Mouse (Mus musculus) hindbrain, embryonic 12.5 days (tissue): ENCODE data around the gene Ltbp2. TPM values are rescaled to one million over a fixed set of nuclear protein-coding genes. Genes with fewer than 3 reads are reported as not detected.

Experiments used
- ATAC-seq: fragments of 200-750 bp; cut with Nextera tagmentation; 2 replicates; pipeline ENCODE4 v1.8.0; 2017; ENCODE audit warnings: moderate TSS enrichment; ENCODE audit not compliant: low FRiP score
- H3K27ac ChIP-seq: fragments of 300-500 bp; sonication (generic); 2 replicates; pipeline ENCODE4 v1.5.1; 2016; ENCODE audit warnings: mild to moderate bottlenecking
- H3K27me3 ChIP-seq: fragments of 300-500 bp; sonication (generic); 2 replicates; pipeline ENCODE4 v1.6.1; 2016; ENCODE audit warnings: mild to moderate bottlenecking
- H3K36me3 ChIP-seq: fragments of 300-500 bp; sonication (generic); 2 replicates; pipeline ENCODE4 v1.6.1; 2016; ENCODE audit warnings: mild to moderate bottlenecking
- H3K4me1 ChIP-seq: fragments of 300-500 bp; sonication (generic); 2 replicates; pipeline ENCODE4 v1.6.1; 2016
- H3K4me2 ChIP-seq: fragments of 300-500 bp; sonication (generic); replicated peaks from 2 replicates; pipeline ENCODE4 v1.6.1; 2016; ENCODE audit warnings: mild to moderate bottlenecking
- H3K4me3 ChIP-seq: fragments of 300-500 bp; sonication (generic); 2 replicates; pipeline ENCODE4 v1.5.1; 2016; ENCODE audit warnings: mild to moderate bottlenecking
- H3K9ac ChIP-seq: fragments of 300-500 bp; sonication (generic); 2 replicates; pipeline ENCODE4 v1.6.1; 2016; ENCODE audit warnings: mild to moderate bottlenecking, moderate library complexity
- H3K9me3 ChIP-seq: fragments of 300-500 bp; sonication (generic); replicated peaks from 2 replicates; pipeline ENCODE4 v1.6.1; 2016; ENCODE audit warnings: mild to moderate bottlenecking
- WGBS: fragments of 180-500 bp; shearing (Covaris S2); methylation state at CpG from one replicate; pipeline ENCODE4 v1.1.7; 2016; 5-methylcytosine and 5-hydroxymethylcytosine counted together
- polyA plus RNA-seq: library from polyadenylated mRNA; unstranded; fragments of >200 nt; fragmentation: Nextera tagmentation; extraction: Ambion mirVana; gene quantifications from 2 replicates; pipeline ENCODE4 v1.2.1, GENCODE M21; 2016

Ltbp2 gene
- polyA plus RNA-seq, 1 experiment from 2014 or later, result 0.45 TPM

DNA sequence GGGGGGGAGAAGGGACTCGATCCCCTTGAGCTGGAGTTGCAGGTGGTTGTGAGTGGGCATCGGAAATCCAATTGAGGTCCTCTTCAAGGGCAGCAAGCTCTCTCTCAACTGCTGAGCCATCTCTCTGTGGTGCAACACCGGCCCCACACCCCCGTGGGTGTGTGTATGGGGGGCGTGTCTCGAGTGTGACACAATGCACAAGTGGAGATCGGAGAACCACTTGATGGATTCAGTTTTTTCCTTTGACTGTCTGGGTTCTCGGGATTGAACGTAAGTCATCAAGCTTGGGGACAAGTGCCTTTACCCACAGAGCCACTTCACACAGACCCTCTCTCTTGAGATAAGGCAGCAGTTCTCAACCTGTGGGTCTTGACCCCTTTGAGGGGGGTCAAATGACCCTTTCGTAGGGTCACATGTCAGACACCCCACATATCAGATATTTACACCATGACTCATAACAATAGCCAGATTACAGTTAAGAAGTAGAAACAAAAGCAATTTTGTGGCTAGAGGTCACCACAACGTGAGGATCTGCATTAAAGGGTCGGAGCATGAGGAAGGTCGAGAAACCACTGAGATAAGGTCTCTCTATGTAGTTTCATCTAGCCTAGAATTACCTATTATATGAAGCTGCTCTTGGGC lies 112.6 kb downstream of the Ltbp2 start:
- no peak overlapping the region for H3K4me2 ChIP-seq
- H3K27ac ChIP-seq, result no peak overlapping the region
- H3K4me1 ChIP-seq, result peaks cover 4% of the 10 kb centered on the region; the same call in 1 of the 2 replicates
- H3K36me3 ChIP-seq, result peaks cover 51% of the 10 kb centered on the region
- no peak overlapping the region for H3K4me3 ChIP-seq
- H3K9me3 ChIP-seq, result no peaks in the 10 kb centered on the region
- ATAC-seq, result no peak
- 87% methylated on average over 13 of the region's 13 CpGs for WGBS
- no peak overlapping the region for H3K9ac ChIP-seq
- H3K27me3 ChIP-seq, result no peaks in the 10 kb centered on the region

DNA sequence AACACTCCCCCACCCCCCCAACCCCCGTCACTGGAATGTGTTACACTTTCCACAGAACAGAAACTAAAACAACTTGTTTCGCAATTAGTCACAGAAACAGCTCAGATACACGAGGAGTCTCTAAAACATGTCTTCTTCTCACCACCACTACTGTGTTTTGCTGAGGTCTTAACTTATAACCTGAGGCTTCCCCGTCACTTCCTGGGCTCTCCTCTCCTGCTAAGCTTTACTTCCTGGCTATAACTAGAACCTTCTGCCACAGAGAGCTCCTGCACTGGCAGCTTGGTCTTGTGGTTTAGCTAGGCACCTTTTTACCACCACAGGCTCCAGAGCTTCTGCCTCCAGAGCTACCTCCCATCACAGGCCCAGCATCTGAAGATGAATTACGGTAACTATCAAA lies 113.8 kb downstream of the Ltbp2 start:
- no peak overlapping the region for H3K27ac ChIP-seq
- no peak for ATAC-seq
- no peak overlapping the region for H3K4me3 ChIP-seq
- H3K9ac ChIP-seq, result no peak overlapping the region
- peaks cover 2% of the 10 kb centered on the region; the same call in 1 of the 2 replicates for H3K4me1 ChIP-seq
- H3K9me3 ChIP-seq, result no peaks in the 10 kb centered on the region
- no peak overlapping the region for H3K4me2 ChIP-seq
- no peaks in the 10 kb centered on the region for H3K27me3 ChIP-seq
- peaks cover 62% of the 10 kb centered on the region for H3K36me3 ChIP-seq
- 91% methylated on average over 5 of the region's 5 CpGs for WGBS

DNA sequence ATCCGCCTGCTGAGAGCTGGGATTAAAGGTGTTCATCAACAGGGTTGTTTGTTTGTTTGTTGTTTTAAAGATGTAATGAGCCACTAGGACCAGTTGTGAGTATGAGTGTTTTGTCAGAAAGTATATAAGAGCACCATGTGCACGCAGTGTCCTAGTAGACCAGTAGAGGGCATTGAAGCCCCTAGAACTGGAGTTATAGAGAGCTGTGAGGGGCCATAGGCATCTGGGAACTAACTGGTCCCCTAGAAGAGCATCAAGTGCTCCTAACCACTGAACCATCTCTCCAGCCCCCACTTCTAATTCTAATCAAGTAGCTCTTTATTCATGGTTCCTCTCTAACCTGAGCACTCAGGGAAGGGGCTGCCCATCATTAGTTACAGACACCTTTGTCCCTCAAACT lies 117.3 kb downstream of the Ltbp2 start:
- no peak for ATAC-seq
- Histone ChIP-seq H3K27ac (no peak overlapping the region), H3K27me3 (no peaks in the 10 kb centered on the region), H3K4me3 (no peak overlapping the region), H3K9me3 (no peaks in the 10 kb centered on the region), H3K36me3 (peaks cover 67% of the 10 kb centered on the region), H3K9ac (no peak overlapping the region), H3K4me1 (no peaks in the 10 kb centered on the region), H3K4me2 (no peak overlapping the region)
- WGBS, result 77% methylated on average over 2 of the region's 2 CpGs

DNA sequence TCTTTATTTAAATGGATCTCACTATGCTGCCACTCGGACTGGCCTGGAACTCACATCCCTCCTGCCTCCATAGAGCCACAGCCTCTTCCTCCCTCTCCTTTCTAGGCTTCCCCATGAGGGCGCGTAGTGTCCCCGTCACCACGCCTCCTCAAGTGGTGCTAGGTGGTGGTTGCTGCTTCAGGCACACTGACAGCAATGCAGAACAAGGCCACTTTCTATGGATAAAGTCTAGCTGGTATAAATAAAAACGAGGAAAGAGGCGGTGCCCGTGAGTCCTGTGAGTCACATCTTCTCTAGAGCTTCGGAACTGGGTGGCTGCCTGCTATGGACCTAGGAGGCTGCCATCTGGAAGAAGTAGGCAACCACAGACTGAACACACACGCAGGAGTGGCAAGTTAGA lies 120.3 kb downstream of the Ltbp2 start:
- WGBS, result 92% methylated on average over 10 of the region's 10 CpGs
- Histone ChIP-seq H3K9me3 (no peaks in the 10 kb centered on the region), H3K4me2 (no peak overlapping the region), H3K4me3 (no peak overlapping the region), H3K4me1 (peaks cover 19% of the 10 kb centered on the region), H3K27me3 (no peaks in the 10 kb centered on the region), H3K36me3 (peaks cover 51% of the 10 kb centered on the region), H3K9ac (no peak overlapping the region), H3K27ac (no peak overlapping the region)
- ATAC-seq, result no peak

DNA sequence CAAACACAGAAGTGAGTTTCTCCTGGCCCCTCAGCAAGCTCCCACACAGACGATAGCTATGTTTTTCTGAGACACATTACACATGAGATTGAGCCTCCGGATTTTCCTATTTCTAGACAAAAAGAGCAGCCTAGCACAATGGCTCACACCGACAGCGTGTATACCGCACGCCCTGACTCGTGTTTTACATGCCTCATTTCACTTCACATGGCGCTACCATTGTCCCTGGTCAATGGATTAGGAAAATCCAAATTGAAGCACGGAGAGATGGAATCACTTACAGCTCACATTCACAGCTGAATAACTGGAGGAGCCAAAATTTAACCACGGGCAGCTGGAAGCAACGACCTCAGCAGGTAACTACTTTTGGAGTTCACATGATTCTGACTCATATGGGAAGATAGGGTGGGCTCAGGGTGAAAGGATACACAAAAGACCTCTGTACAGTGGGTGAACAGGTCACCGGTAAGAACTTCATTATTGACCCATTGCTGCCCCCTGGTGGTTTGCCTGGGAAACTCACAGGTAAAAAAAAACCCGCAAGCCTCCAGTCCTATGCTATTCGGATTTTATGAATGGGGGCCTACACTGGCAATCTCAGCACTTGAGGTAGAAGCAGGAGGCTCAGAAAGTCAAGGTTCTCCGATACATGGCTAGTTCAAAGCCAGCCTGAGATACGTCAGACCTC lies 121.2 kb downstream of the Ltbp2 start:
- no peak overlapping the region for H3K27ac ChIP-seq
- H3K9ac ChIP-seq, result no peak overlapping the region
- WGBS, result 32% methylated on average over 16 of the region's 16 CpGs
- ATAC-seq, result no peak
- peaks cover 19% of the 10 kb centered on the region for H3K4me1 ChIP-seq
- H3K4me3 ChIP-seq, result no peak overlapping the region
- H3K27me3 ChIP-seq, result no peaks in the 10 kb centered on the region
- H3K4me2 ChIP-seq, result no peak overlapping the region
- peaks cover 43% of the 10 kb centered on the region for H3K36me3 ChIP-seq
- H3K9me3 ChIP-seq, result no peaks in the 10 kb centered on the region

DNA sequence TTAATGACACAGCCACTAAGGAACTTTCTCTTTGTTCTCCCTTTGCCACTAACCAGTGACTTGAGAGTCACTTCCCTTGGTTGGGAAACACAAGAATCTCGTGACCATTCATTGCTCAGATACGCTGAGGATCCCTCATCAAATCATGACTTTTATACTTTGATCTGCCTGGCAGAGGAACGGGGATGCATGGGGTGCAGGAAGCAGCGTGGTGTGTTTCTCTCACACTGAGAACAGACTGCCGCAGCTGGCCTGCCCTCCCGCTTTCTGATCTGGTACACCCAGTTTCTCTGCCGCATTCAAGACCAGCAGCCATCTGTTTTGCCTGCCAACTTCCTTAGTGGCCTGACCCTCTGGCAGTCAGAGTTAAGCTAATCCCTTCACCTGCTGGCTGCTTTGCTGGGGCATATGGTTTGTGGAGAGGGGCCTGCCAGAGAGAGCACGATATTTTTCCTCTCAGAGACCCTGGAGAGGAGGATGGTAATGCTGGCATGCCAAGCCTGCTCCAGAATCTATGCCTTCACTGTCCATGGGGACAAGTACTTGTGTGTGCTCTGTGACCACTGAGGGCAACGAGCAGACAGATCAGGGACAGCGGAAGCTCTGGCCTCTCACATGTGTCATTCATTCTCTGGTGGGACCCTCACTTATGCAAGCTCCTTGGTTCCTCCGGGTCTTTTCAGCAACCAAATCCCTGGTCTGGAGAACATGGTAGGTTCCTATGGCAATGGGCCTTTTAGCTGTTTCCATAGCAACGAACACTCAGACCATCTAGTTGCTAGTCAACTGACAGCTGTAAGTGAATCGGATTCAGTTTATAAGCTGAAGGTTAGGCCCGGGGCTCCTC lies 124.0 kb downstream of the Ltbp2 start:
- H3K9ac ChIP-seq, result no peak overlapping the region
- peak; percentile 62 for ATAC-seq

DNA sequence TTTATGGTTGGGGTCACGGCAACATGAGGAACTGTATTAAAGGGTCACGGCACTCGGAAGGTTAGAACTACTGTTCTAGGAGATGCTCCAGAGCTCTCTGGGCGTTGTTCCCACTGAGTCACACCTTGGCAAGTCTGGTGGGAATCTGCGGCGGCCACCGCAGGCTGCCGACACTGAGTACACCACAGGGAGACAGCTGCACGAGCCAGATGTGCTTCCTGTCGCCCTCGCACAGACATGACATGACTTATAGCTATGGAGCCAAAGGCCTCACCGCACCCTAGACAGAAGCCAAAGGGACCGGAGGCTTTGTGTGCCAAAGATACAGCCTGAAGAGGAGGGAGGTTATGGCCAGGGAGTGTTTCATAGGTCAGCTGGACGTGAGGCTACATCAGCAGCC lies 125.7 kb downstream of the Ltbp2 start:
- no peak for ATAC-seq

More for the DNA sequence above, 124.0 kb downstream of the Ltbp2 start:
- peak overlapping the region; percentile 62 for H3K27ac ChIP-seq
- H3K27me3 ChIP-seq, result no peaks in the 10 kb centered on the region
- H3K4me3 ChIP-seq, result no peak overlapping the region
- H3K36me3 ChIP-seq, result peaks cover 19% of the 10 kb centered on the region
- WGBS, result 26% methylated on average over 14 of the region's 14 CpGs
- no peak overlapping the region for H3K4me2 ChIP-seq
- peaks cover 19% of the 10 kb centered on the region for H3K4me1 ChIP-seq
- H3K9me3 ChIP-seq, result no peaks in the 10 kb centered on the region

DNA sequence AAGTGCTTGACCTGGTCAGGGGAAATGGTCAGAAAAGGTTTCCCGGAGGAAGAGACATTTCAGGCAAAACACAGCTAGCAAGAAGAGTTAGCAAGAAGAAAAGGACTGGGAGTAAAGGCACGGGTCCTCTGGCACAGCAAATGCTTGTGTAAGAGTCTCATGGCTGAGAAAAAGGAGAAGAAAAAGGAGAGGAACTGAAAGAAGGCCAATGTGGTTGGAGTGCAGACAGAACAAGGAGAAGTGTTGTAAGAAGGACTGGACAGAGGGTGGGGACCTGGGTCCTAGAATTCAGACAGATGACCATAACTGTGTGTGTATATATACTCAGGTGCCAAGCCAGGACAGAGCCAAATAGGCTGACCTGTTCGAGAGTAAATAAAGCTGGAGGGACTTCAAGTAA lies 128.2 kb downstream of the Ltbp2 start:
- H3K9ac ChIP-seq, result no peak overlapping the region
- 69% methylated on average over 3 of the region's 3 CpGs for WGBS
- no peaks in the 10 kb centered on the region for H3K36me3 ChIP-seq
- no peak overlapping the region for H3K4me3 ChIP-seq
- H3K27ac ChIP-seq, result no peak overlapping the region
- H3K4me2 ChIP-seq, result no peak overlapping the region
- no peak for ATAC-seq
- peaks cover 5% of the 10 kb centered on the region for H3K27me3 ChIP-seq
- H3K9me3 ChIP-seq, result no peaks in the 10 kb centered on the region
- peaks cover 17% of the 10 kb centered on the region for H3K4me1 ChIP-seq

More for the DNA sequence above, 125.7 kb downstream of the Ltbp2 start:
- peaks cover 5% of the 10 kb centered on the region for H3K27me3 ChIP-seq
- no peak overlapping the region for H3K27ac ChIP-seq
- 59% methylated on average over 14 of the region's 14 CpGs for WGBS
- H3K36me3 ChIP-seq, result peaks cover 2% of the 10 kb centered on the region
- H3K4me2 ChIP-seq, result no peak overlapping the region
- H3K4me1 ChIP-seq, result peaks cover 19% of the 10 kb centered on the region
- no peaks in the 10 kb centered on the region for H3K9me3 ChIP-seq
- H3K9ac ChIP-seq, result no peak overlapping the region
- no peak overlapping the region for H3K4me3 ChIP-seq

DNA sequence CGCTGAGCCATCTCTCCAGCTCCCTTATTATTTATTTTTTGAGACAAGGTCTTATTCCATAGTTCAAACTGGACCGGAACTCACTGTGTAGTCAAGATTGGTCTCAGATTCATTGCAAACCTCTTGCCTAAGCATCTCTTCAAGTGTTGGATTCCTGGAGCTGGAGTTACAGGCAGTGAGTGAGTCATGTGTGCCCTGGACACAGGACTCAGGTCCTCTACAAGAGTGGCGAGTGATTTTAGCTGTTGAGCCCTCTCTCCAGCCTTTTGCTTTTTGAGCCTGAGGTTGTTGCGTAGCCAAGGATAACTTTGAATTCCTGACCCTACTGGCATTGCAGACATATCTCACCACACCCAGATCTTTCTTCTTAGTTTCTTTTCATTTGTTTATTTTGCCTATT lies 130.6 kb downstream of the Ltbp2 start:
- H3K27ac ChIP-seq, result no peak overlapping the region
- no peaks in the 10 kb centered on the region for H3K9me3 ChIP-seq
- no peak for ATAC-seq
- no peaks in the 10 kb centered on the region for H3K36me3 ChIP-seq
- no peak overlapping the region for H3K4me3 ChIP-seq
- no peak overlapping the region for H3K9ac ChIP-seq
- no peak overlapping the region for H3K4me2 ChIP-seq
- WGBS, result 65% methylated on average over 4 of the region's 4 CpGs
- H3K4me1 ChIP-seq, result no peaks in the 10 kb centered on the region
- H3K27me3 ChIP-seq, result peaks cover 5% of the 10 kb centered on the region

DNA sequence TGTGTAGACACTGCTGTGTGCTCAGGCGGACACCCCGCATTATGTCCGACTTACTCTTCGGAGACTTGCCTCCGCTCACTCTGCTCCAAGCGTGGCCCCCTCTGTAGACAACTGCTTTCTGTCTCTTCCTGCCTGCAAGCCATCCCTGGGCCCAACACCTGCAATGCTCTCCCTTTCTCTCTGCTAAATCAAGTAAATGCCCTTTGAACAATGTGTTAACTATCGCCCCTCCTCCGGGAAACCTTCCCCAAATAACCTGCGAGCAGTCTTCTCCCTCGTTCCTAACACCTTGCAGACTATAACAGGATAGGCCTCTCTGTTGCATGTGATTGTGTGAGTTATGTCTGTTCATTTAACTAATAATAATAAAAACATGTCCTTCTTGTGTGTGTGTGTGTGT lies 132.8 kb downstream of the Ltbp2 start:
- no peak for ATAC-seq
- H3K9ac ChIP-seq, result no peak overlapping the region
- H3K36me3 ChIP-seq, result no peaks in the 10 kb centered on the region
- no peaks in the 10 kb centered on the region for H3K9me3 ChIP-seq
- H3K4me1 ChIP-seq, result no peaks in the 10 kb centered on the region
- WGBS, result 88% methylated on average over 10 of the region's 10 CpGs
- H3K4me3 ChIP-seq, result no peak overlapping the region
- no peak overlapping the region for H3K4me2 ChIP-seq
- H3K27ac ChIP-seq, result no peak overlapping the region
- peaks cover 5% of the 10 kb centered on the region for H3K27me3 ChIP-seq

DNA sequence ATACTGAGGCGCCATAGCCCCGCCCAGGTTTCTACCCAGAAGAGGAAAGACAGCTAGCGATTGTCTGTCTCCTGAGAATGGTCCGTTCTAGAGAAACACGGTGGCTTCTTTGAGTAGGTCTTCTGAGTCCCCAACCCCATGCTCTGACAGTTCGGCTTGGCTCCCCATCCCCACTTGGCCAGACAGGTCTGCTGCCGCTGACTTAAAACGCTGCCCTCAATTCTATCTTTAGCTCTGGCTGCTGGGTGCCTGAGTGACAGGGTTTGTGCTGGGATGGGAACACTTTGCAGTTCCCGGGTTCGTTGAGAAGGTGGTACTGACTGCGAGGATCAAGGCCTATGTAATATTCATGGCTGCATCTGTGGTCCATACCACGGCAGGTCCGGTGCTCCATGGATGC lies 143.0 kb downstream of the Ltbp2 start:
- Histone ChIP-seq H3K9me3 (no peaks in the 10 kb centered on the region), H3K4me1 (no peaks in the 10 kb centered on the region), H3K27ac (no peak overlapping the region), H3K36me3 (no peaks in the 10 kb centered on the region), H3K4me2 (no peak overlapping the region), H3K4me3 (no peak overlapping the region), H3K9ac (no peak overlapping the region), H3K27me3 (no peaks in the 10 kb centered on the region)
- ATAC-seq, result no peak
- WGBS, result 78% methylated on average over 13 of the region's 13 CpGs
